Mouse (Mus musculus) MEL (cell line): ENCODE data around the gene Ildr1. TPM values are rescaled to one million over a fixed set of nuclear protein-coding genes. Genes with fewer than 3 reads are reported as not detected.

Source experiments
- DNase-seq: peaks from one replicate; pipeline ENCODE4 v3.0.0; 2011; ENCODE audit warnings: low read depth, low spot score
- H3K27ac ChIP-seq: 2 replicates; pipeline ENCODE4 v1.5.1; 2012; ENCODE audit warnings: low read depth, mild to moderate bottlenecking, control low read depth, low read length, moderate library complexity; ENCODE audit not compliant: control insufficient read depth
- H3K27me3 ChIP-seq, 2 experiments: fragments of 150-350 bp in 1 of 2; sonication (generic) in 1 of 2; 2 replicates each; pipeline ENCODE4 v1.6.1; 2012; ENCODE audit warnings: low read length in 2 of 2, mild to moderate bottlenecking in 2 of 2, improper control_type of control experiment in 1 of 2, moderate library complexity in 1 of 2; ENCODE audit not compliant: insufficient read depth in 2 of 2, control insufficient read depth in 1 of 2
- H3K36me3 ChIP-seq, 2 experiments: 2 replicates each; pipeline ENCODE4 v1.6.1; 2012 to 2014; ENCODE audit warnings: low read length in 2 of 2, improper control_type of control experiment in 1 of 2, inconsistent platforms in 1 of 2, mild to moderate bottlenecking in 1 of 2; ENCODE audit not compliant: insufficient read depth in 2 of 2, control insufficient read depth in 1 of 2
- H3K4me1 ChIP-seq, 2 experiments: fragments of 150-350 bp in 1 of 2; sonication (generic) in 1 of 2; 2 replicates each; pipeline ENCODE4 v1.6.1; 2012; ENCODE audit warnings: low read length in 2 of 2, improper control_type of control experiment in 1 of 2, mild to moderate bottlenecking in 1 of 2; ENCODE audit not compliant: insufficient read depth in 2 of 2, control insufficient read depth in 1 of 2
- H3K4me3 ChIP-seq, 2 experiments: fragments of 150-350 bp in 1 of 2; sonication (generic) in 1 of 2; 2 replicates each; pipeline ENCODE4 v1.5.1; 2012; ENCODE audit warnings: low read depth in 2 of 2, low read length in 2 of 2, mild to moderate bottlenecking in 2 of 2, moderate library complexity in 2 of 2, control low read depth in 1 of 2, improper control_type of control experiment in 1 of 2; ENCODE audit not compliant: control insufficient read depth in 1 of 2, insufficient read depth in 1 of 2
- H3K79me2 ChIP-seq: 2 replicates; pipeline ENCODE4 v1.6.1; 2012; ENCODE audit warnings: mild to moderate bottlenecking, low read length, moderate library complexity; ENCODE audit not compliant: control insufficient read depth, poor library complexity, insufficient read depth
- H3K9ac ChIP-seq: 2 replicates; pipeline ENCODE4 v1.6.1; 2012; ENCODE audit warnings: low read depth, mild to moderate bottlenecking, control low read depth, low read length, moderate library complexity; ENCODE audit not compliant: control insufficient read depth, poor library complexity, severe bottlenecking
- H3K9me3 ChIP-seq: fragments of 150-350 bp; sonication (generic); replicated peaks from 2 replicates; pipeline ENCODE4 v1.6.1; 2012; ENCODE audit warnings: mild to moderate bottlenecking, low read length, improper control_type of control experiment, moderate library complexity; ENCODE audit not compliant: insufficient read depth
- BHLHE40 ChIP-seq: IDR thresholded peaks from 2 replicates; pipeline ENCODE4 v1.6.1; 2012; ENCODE audit warnings: low read depth, mild to moderate bottlenecking, inconsistent platforms, low read length, improper control_type of control experiment, borderline replicate concordance
- CHD2 ChIP-seq: IDR thresholded peaks from 2 replicates; pipeline ENCODE4 v1.6.1; 2011; ENCODE audit warnings: low read length, improper control_type of control experiment
- CTCF ChIP-seq, 3 experiments: IDR thresholded peaks in 2 of 3; conservative IDR thresholded peaks in 1 of 3; 2 replicates each; pipeline ENCODE4 v1.5.1; 2011 to 2012; ENCODE audit warnings: low read length in 3 of 3, low read depth in 2 of 3, mild to moderate bottlenecking in 2 of 3, improper control_type of control experiment in 1 of 3, inconsistent platforms in 1 of 3, mixed read lengths in 1 of 3, moderate library complexity in 1 of 3; ENCODE audit not compliant: control insufficient read depth in 1 of 3, insufficient read depth in 1 of 3, poor library complexity in 1 of 3, severe bottlenecking in 1 of 3
- E2F4 ChIP-seq: IDR thresholded peaks from 2 replicates; pipeline ENCODE4 v1.6.1; 2011; ENCODE audit warnings: low read depth, low read length, improper control_type of control experiment, borderline replicate concordance
- ELF1 ChIP-seq: IDR thresholded peaks from 2 replicates; pipeline ENCODE4 v1.6.1; 2014; ENCODE audit warnings: low read depth, mild to moderate bottlenecking, inconsistent platforms, low read length, improper control_type of control experiment, moderate library complexity
- GABPA ChIP-seq: IDR thresholded peaks from 2 replicates; pipeline ENCODE4 v1.6.1; 2012; ENCODE audit warnings: low read depth, mild to moderate bottlenecking, inconsistent platforms, low read length, improper control_type of control experiment, moderate library complexity
- KAT2A ChIP-seq: conservative IDR thresholded peaks from 2 replicates; pipeline ENCODE4 v1.6.1; 2012; ENCODE audit warnings: low read depth, low read length, improper control_type of control experiment, inconsistent platforms
- MAX ChIP-seq: IDR thresholded peaks from 2 replicates; pipeline ENCODE4 v1.6.1; 2011; ENCODE audit warnings: low read length, improper control_type of control experiment
- MAZ ChIP-seq: IDR thresholded peaks from 2 replicates; pipeline ENCODE4 v1.6.1; 2012; ENCODE audit warnings: low read depth, mild to moderate bottlenecking, inconsistent platforms, low read length, improper control_type of control experiment
- MXI1 ChIP-seq: IDR thresholded peaks from 2 replicates; pipeline ENCODE4 v1.6.1; 2011; ENCODE audit warnings: mild to moderate bottlenecking, low read depth, low read length, improper control_type of control experiment
- MYB ChIP-seq: IDR thresholded peaks from 2 replicates; pipeline ENCODE4 v1.6.1; 2011; ENCODE audit warnings: mild to moderate bottlenecking, low read depth, low read length, improper control_type of control experiment
- NELFE ChIP-seq: IDR thresholded peaks from 2 replicates; pipeline ENCODE4 v1.6.1; 2011; ENCODE audit warnings: low read depth, low read length, improper control_type of control experiment
- NRF1 ChIP-seq: IDR thresholded peaks from 2 replicates; pipeline ENCODE4 v1.6.1; 2014; ENCODE audit warnings: low read depth, mild to moderate bottlenecking, inconsistent platforms, low read length, improper control_type of control experiment, moderate library complexity; ENCODE audit not compliant: poor library complexity, insufficient read depth, severe bottlenecking
- POLR2AphosphoS2 ChIP-seq: IDR thresholded peaks from 2 replicates; pipeline ENCODE4 v1.6.1; 2011; ENCODE audit warnings: low read length, improper control_type of control experiment
- POLR2AphosphoS5 ChIP-seq: IDR thresholded peaks from 2 replicates; pipeline ENCODE4 v1.6.1; 2012; ENCODE audit warnings: low read depth, borderline replicate concordance, mild to moderate bottlenecking, inconsistent platforms, low read length, moderate library complexity, mixed read lengths
- TAL1 ChIP-seq: IDR thresholded peaks from 2 replicates; pipeline ENCODE4 v1.6.1; 2012; ENCODE audit warnings: mild to moderate bottlenecking, inconsistent platforms, low read length, moderate library complexity, mixed read lengths
- TBP ChIP-seq: IDR thresholded peaks from 2 replicates; pipeline ENCODE4 v1.8.0; 2011; ENCODE audit warnings: low read depth, low read length, improper control_type of control experiment
- ZKSCAN1 ChIP-seq: IDR thresholded peaks from 2 replicates; pipeline ENCODE4 v1.6.1; 2012; ENCODE audit warnings: low read depth, mild to moderate bottlenecking, inconsistent platforms, low read length, improper control_type of control experiment, moderate library complexity
- ZMIZ1 ChIP-seq: IDR thresholded peaks from 2 replicates; pipeline ENCODE4 v1.6.1; 2012; ENCODE audit warnings: low read depth, mild to moderate bottlenecking, inconsistent platforms, low read length, improper control_type of control experiment, moderate library complexity
- polyA plus RNA-seq, 2 experiments: library from polyadenylated mRNA; stranded (reverse) in 1 of 2; unstranded in 1 of 2; fragments of >175 nt in 1 of 2; fragments of >200 nt in 1 of 2; gene quantifications; 2 replicates each; pipeline versions ENCODE4 v1.2.1 to v1.2.4; 2012; ENCODE audit warnings: low replicate concordance in 2 of 2, low read depth in 1 of 2; ENCODE audit not compliant: insufficient read length in 2 of 2, insufficient read depth in 1 of 2, missing spikeins in 1 of 2
- total RNA-seq: library from RNA; depleted of rRNA; stranded (reverse); fragments of 300-350 nt; gene quantifications from 2 replicates; pipeline ENCODE4 v1.2.3, GENCODE M21; 2012

Ildr1 gene
- total and polyA plus RNA-seq, 3 experiments, result not detected

GRCm38 (mm10) chr16:36674457-36675204, 19.1 kb upstream of the Ildr1 start:
- H3K4me1 ChIP-seq, result no peaks in the 10 kb centered on the region
- H3K4me3 ChIP-seq, result no peak overlapping the region
- no peaks in the 10 kb centered on the region for H3K36me3 ChIP-seq
- TF ChIP-seq TBP (no peak), CTCF (IDR thresholded peaks at IDR 0.05 in 2 of 3, conservative IDR thresholded peaks at IDR 0.05 in 1 of 3; ENCODE audit: control insufficient read depth in 1 of 3, insufficient read depth in 1 of 3, low read depth in 2 of 3, low read length in 3 of 3, poor library complexity in 1 of 3, severe bottlenecking in 1 of 3) (no peak), CHD2 (no peak), NRF1 (no peak), MXI1 (no peak), MAZ (no peak), ZMIZ1 (no peak), POLR2AphosphoS5 (no peak), TAL1 (no peak), KAT2A (no peak), ELF1 (no peak), MYB (no peak), BHLHE40 (no peak), ZKSCAN1 (no peak)
- H3K27ac ChIP-seq, result no peak overlapping the region
- no peaks in the 10 kb centered on the region; a peak in 1 of 4 replicates for H3K27me3 ChIP-seq
- no peak for DNase-seq
- no peaks in the 10 kb centered on the region for H3K79me2 ChIP-seq
- no peak overlapping the region for H3K9ac ChIP-seq
- no peaks in the 10 kb centered on the region for H3K9me3 ChIP-seq

GRCm38 (mm10) chr16:36675304-36675703, 18.5 kb upstream of the Ildr1 start:
- H3K79me2 ChIP-seq, result no peaks in the 10 kb centered on the region

More at GRCm38 (mm10) chr16:36675304-36675703, 18.5 kb upstream of the Ildr1 start:
- H3K9me3 ChIP-seq, result no peaks in the 10 kb centered on the region
- DNase-seq, result no peak
- no peaks in the 10 kb centered on the region; a peak in 1 of 4 replicates for H3K27me3 ChIP-seq
- H3K4me3 ChIP-seq, result no peak overlapping the region
- TF ChIP-seq E2F4 (no peak), POLR2AphosphoS5 (no peak), POLR2AphosphoS2 (no peak), MAX (no peak), MXI1 (no peak), CTCF (IDR thresholded peaks at IDR 0.05 in 2 of 3, conservative IDR thresholded peaks at IDR 0.05 in 1 of 3; ENCODE audit: control insufficient read depth in 1 of 3, insufficient read depth in 1 of 3, low read depth in 2 of 3, low read length in 3 of 3, poor library complexity in 1 of 3, severe bottlenecking in 1 of 3) (no peak), MAZ (no peak), NELFE (no peak), ELF1 (no peak), GABPA (no peak)
- no peak overlapping the region for H3K27ac ChIP-seq
- no peaks in the 10 kb centered on the region for H3K36me3 ChIP-seq
- H3K4me1 ChIP-seq, result no peaks in the 10 kb centered on the region
- H3K9ac ChIP-seq, result no peak overlapping the region
